Mouse (Mus musculus): ENCODE measurements around the gene Trpm5.

Gene Trpm5

DNA sequence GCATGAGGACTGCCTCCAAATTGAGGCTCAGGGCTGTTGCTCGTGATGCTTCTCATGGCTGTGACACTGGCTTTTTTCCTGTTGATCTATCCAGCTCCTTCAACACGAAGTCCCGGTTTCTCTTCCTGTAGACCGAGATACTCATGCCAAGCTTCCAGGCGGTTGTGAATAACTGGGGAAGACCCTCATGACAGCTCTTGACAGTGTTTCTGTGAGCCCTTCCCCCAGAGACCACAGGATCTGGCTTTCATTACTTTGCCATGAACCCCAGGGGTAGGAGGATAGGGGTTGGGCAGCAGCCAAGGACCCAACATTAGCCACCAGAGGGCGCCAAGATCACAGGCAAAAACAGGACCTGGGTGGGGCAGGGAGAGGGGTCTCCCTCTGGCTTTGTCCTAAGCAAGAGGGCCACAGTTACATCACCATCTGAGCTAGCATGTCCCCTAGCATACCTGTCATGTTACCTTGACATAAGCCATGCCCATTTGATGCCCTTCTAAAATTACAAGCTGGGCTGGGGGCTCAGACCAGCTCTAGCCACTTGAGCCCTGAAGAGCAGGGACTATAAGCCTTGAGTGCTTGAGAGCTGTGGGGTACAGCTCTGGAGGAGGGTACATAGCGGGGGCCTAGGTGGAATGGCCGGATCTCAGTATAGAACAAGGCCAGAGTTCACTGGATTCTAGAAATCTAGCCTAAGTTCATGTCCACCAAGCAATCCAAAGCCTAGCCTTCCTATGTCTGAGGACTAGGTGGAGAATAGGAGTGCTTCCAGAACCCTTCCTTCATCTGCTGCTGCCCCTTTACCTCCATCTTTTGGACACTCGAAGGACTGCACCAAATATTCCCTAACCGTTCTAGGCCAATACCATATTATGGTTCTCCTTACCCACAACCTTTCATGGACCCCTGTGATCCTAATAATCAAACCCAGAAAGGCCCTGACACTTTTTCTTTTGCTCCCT lies at the start of gene Trpm5:
Trpm5 (minus strand) TSS at position 51 of the 962 bp plus-strand sequence.
- DNase-seq: peak; percentile 67 to 68

DNA sequence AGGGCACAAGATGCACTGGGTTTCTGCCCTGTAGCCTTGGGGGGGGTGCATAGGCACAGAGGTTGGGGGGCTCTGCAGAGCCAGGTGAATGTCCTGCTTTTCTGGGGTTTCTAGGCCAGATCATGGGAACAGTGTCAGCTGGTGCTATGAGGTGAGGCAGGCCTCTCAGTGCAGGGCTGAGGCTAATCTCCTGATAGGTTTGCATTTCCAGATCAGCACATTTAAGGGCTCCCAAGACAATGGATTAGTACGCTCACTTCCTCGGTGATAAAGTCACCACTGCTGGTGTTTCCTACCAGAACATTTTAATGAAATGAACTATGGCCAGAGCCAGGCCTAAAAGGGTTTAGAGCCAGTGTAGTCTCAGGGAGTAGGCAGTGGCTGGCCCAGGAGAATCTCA lies 48.2 kb upstream of the Trpm5 start:
- DNase-seq: no peak

DNA sequence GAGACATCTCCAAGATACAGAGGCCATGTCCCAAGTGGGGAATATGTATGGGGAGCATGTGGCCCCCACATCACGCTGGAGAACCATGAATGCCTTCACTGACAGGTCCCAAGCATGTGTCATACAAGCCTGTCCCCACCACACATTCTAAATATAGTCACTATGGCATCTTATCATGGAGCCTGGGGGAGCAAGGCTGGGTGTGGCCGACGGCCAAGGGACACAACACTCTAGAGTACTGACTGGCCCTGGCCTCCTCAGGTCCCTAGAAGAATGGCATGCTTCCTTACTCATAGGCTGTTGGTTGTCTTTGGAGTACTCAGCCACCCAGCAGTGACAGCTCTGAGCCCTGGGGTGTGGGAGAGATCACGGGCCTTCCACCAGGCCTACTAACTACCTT lies 45.5 kb upstream of the Trpm5 start:
- DNase-seq: no peak

GRCm38 (mm10) chr7:143138789-143139188 lies 44.3 kb upstream of the Trpm5 start:
- peak; percentile 48 to 53 for DNase-seq

GRCm38 (mm10) chr7:143136561-143136960 lies 42.1 kb upstream of the Trpm5 start:
- DNase-seq: no peak

DNA sequence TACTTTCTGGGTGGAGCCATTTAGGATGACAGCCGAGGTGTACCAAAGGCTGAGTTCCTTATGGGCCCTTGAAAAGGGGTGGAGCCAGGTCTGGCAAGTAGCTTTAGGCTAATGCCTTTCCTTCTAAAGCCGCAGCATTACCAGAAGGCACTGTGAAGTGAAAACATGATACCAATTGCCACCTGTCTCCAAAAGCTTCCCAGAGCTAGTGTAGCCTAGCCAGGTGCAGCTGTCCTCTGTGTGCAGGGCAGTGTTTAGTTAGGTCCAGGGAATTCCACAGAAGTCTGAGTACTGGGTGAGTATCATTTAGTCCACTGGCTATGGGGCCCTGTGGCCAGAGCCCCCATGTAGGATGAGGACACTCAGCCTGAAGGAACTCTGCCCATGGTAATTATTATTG lies 41.7 kb upstream of the Trpm5 start:
- no peak for DNase-seq

GRCm38 (mm10) chr7:143132815-143133214 lies 38.4 kb upstream of the Trpm5 start:
- DNase-seq: no peak

DNA sequence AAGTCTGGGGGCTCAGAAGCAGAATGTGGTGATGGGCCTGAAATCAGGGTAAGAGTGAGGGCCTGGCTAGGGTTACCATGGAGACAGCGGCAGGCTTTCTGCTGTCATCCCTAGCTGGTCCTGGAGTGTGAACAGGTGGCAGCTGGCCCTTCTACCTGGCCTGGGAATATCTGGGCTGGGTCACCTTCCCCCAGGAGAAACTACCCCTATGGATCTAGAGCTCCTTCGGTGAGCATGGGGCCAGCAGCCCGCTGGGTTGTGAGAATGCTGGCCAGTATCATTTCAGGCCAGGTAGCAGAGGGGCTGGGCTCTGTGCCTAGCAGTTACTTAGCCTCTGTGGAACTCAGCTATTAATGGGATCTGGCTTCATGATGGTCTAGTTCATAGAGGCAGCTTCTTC lies 30.5 kb upstream of the Trpm5 start:
- no peak for DNase-seq

DNA sequence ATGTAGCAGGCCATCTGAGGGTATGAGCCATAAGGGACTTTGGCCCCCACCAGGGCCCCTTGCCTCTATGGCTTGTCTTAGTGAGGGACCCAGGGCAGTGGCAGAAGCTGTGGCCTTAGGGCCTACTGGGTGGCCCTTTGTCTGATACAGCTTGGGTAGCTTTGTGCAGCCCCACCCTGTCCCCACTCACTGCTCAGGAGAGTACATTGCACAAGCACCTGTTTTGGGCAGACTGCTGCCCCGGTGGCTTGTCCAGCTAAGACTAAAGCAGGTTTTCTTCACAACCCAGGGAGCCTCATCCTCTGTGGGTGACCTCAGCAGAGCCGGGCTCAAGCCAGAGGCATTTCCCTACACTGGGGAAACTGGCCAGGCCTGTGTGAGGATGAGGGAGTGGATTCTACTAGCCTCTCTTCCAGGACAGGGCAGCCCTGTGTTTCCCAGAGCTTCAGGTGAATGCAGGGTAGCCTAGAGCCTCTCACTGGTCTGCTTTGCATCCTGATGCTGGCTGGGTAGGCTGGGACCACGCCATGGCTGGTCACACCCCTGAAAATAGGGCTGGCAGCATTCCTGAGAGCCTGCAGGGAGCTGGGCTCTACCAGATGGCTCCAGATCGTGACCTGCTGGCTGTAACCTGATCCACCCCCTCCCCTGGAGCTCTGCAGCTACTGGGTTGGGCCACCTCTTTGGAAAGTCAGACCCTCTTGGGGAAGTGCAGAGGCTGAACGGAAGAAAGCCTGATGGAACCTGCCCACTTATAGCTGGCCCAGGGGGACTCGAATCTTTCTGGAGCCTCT lies 29.6 kb upstream of the Trpm5 start:
- no peak for DNase-seq

DNA sequence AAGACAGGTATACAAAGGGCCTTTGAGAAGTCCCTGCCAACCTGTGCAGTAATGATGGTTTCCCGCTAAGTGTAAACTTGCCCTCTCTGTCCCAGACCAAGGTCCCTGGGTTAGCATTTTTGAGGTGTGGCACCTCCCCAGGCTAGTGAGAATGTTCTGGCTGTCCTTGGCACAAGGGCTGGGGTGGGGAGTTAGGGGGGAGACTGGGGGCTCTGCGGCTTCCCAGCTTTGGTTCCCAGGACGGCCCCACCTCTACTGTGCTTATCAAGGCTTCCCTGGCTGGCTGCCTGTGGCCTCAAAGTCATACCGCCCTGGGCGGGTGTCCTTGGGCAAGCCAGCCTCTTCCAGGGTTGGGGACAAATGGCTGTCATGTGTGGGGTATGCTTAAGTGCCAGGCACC lies 27.7 kb upstream of the Trpm5 start:
- no peak for DNase-seq

DNA sequence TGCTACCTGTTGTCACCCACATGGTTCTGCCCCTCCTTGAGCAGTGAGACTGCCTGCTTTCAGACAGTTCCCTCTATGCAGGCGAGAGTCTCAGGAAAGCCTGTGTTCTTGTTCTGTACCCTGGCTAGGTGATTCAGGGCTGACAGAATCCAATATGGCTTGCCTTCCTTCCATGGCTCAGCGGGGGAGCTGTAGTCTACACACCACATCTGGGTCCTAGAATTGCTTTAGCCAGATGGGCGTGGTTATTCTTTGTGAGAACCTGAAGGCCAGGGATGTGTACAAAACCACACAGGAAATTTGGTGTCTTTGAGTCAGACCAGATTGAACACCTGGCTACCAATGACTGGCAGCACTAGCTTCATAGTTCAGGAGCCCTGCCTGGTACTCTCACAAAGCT lies 25.4 kb upstream of the Trpm5 start:
- DNase-seq: no peak

DNA sequence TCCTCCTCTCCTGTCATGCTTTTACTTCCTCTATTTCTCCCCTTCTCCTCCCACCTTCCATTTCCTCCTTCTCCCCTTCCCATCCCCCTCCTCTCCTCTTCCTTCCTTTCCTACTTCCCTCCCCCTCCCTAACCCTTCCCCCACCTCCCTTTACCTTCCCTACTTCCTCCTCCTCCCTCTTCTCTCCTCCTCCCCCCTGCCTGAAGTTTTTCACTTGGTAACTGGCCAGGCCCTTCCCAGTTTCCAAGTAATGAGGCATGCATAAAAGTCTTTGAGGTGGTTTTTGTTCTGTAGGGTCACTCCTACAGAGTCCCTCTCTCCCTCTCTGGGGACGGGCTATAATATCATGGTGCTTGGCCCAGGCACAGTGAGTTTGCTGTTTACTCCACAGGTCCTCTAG lies 25.0 kb upstream of the Trpm5 start:
- DNase-seq: no peak

GRCm38 (mm10) chr7:143116521-143116920 lies 22.1 kb upstream of the Trpm5 start:
- DNase-seq: no peak

DNA sequence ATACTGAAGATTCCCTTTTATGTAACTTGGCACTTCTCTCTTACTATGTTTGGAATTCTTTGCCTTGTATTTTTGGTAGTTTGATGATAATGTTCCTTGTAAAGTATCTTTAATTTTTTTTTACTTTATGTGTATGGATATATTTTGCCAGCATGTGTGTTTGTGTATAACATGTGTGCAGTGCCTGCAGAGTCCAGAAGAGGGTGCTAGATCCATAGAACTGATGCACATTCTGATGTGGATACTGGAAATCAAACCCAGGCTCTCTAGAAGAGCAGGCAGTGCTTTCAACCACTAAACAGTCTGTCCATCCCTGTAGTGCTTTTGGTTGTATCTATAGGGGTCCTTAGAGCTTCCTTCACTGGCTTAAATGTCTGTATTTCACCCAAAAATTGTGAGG lies 20.3 kb upstream of the Trpm5 start:
- DNase-seq: no peak

- DNase-seq: no peak
Measured at GRCm38 (mm10) chr7:143112395-143112794, 18.0 kb upstream of the Trpm5 start.

GRCm38 (mm10) chr7:143111719-143112118 lies 17.3 kb upstream of the Trpm5 start:
- no peak for DNase-seq

- no peak for DNase-seq
Measured at GRCm38 (mm10) chr7:143110803-143111202, 16.4 kb upstream of the Trpm5 start.

DNA sequence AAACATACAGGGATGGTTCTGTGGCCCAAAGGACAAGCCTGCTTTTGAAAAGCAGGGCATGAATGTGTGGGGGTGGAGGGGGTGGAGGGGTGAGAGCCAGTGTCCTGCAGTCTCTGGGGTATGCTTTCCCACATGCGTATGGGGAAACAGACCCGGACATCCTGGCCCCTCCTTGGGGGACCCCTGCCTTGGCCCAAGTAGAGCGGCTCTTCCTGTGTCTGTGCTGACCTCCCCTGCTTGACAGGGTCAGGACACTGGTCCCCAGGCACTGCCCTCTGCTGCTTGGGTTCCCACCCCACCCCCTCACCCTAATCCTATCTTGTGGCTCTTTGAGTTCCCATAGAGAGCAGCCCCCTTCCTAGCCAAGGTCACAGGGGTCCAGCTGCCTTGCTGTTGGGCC lies 15.3 kb upstream of the Trpm5 start:
- DNase-seq: no peak

DNA sequence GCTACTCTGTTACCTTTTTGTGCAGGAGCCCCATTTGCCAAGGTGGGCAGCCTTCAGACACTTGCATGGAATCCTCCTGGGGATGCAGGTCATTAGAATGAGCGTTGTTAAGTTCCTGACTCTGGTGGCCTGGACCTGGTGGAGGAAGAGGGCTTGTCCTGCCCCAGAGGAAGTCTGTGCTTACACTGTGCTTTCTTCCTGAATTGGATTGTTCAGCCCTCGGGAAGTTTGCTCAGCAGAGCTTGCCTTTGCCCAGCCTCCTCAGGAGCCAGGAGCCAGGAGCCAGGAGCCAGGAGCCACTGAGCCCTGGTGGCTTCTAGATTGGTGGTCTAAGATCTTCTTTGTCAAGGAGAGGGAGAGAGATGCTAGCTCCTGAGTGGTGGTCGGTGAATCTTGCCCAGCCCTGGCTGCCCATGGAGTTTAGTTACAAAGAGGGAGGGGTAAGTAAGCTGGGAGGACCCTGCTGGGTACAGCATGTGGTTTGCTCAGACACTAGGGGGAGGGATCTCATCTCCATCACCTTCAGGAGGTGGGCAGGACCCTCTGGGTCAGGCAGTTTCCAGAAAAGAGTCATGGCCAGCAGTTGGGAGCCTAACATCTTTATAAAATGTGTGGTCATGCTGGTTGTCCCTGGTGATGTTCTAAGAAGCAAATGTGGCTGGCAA lies 14.7 kb upstream of the Trpm5 start:
- no peak for DNase-seq

DNA sequence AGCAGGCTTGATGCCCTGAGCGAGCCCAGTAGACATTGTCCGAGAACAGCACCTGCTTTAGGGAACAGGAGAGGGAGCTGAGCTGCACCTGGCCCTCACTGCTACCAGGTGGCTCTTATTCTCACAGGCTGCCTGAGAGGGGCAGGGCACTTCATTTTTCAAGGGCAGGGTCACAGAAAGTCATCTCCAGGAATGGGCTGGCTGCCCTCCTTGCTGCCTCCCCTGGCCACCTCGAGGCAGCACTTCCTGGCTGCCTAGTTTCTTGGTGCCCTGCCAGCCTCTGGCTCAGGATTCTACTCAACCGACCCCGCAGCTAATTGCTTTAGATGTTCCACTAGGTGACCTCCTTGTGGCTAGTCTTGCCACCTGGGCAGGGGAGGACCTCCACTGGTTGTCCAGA lies 13.8 kb upstream of the Trpm5 start:
- DNase-seq: no peak

DNA sequence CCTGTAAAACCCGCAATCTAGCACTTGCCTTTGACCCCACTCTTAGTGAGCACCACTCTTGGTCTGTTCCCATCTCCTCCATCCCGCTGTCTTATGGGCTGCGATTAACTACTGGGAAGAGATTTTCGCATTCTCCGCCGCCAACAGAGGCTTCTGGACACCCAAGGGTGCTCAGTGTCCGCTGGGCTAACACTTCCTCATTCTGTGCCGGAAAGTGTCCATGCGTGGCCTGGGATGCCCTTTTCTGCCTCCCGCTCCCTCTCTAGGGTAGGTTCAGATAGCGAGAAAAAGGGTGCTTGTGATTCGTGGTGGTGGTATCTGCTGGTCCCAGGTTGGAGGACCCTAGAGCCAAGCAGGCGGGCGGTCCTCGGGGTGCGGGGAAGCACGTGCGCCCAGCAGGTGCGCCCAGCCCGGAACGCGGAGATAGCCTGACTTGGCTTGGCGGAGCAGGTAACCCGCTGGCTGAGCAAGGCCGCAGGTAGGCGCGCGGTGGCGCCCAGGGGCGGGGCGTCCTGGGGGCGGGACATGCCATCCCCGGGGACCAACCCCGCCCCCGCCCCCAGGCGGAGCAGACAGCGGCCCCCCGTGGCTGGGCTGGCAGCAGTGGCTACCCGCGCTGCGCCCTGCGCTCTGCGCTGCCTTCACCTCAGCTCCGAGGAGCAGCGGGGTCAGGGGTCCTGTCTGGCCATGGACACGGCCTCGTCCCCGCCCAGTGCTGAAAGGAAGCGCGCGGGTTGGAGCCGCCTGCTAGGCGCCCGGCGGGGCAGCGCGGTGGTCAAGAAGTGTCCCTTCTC lies 12.4 kb upstream of the Trpm5 start:
- peak in 1 of 2 experiments; percentile 12 for DNase-seq

DNA sequence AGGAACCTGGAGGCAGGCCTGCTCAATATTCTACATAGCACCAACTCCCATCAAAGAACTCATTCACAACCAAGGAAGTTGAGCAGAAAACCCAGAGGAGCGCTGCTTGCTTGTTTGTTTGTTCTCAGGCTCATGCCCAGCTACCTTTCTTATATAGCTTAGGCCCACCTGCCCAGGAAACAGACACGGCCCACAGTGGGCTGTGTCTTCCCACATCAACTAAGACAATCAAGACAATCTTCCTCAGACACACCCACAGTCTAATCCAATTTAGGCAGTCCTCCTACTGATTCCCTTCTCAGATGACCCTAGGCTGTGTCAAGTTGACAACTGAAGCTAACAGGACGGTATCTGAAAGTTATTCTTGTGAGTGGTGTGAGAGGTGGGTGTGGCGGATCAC lies 11.6 kb upstream of the Trpm5 start, which contains the start of gene Kcnq1:
Kcnq1 (plus strand) TSS at position 301 of the 400 bp plus-strand sequence.
- DNase-seq: no peak
